Mouse (Mus musculus): ENCODE results near the gene Ak7.

- TF ChIP-seq GATA1 (IDR thresholded peaks at IDR 0.05; ENCODE audit: low read length) = no peak
- no peak for TF ChIP-seq TAL1 (IDR thresholded peaks at IDR 0.05; ENCODE audit: low read length)
Measured at GRCm38 (mm10) chr12:105769700-105770099, 63.9 kb downstream of the Ak7 start.

All from erythroblast, embryonic 14.5 days (primary cell).